In the genomic region with DNA sequence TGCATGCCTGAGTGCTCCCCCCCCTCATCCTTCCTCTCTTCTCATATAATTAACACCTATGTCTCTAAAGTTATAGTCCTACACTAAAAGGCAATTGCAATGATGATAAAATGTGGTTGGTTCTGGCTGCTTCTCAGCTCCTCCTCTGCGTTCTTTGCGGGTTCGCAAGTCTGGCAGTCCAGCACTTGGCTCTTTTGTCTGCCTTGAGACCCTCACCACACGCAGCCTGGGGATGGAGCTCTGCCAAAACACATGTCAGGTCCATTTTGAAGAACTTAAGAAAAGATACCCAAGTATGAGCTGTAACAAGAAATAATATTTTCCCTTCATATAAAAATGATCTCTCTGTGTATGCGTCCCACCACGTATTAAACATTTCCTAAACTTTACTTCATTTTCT, we compare ENCODE assay signal across 23 mouse cellular contexts.
DNase-seq lines count a peak whose midpoint lies in the region; ATAC-seq and TF ChIP-seq lines count a peak whose summit lies in the region.
"Had no signal": no experiment of that assay in that cellular context is flagged by ENCODE, and none has a peak within 500 bp of the region (broad histone marks: within the 10 kb centered on the region; RNA-seq: fewer than 3 reads in every experiment).

No protein-coding gene starts in this region.

- H3K9me3 ChIP-seq in heart, embryonic 10.5 days = no peaks in the 10 kb centered on the region
- no peaks in the 10 kb centered on the region for H3K9me3 ChIP-seq in kidney, postnatal 0 days (replicated peaks; ENCODE audit: low read length)
- no peaks in the 10 kb centered on the region; the same call in 1 of the 2 replicates for H3K9me3 ChIP-seq in stomach, embryonic 14.5 days (ENCODE audit: control insufficient read depth, low read depth, low read length)
- no peaks in the 10 kb centered on the region for H3K9me3 ChIP-seq in stomach, postnatal 0 days (ENCODE audit: control insufficient read depth, low read length)
- H3K9me3 ChIP-seq: embryonic facial prominence, embryonic 15.5 days; forebrain, embryonic 15.5 days; G1E; hindbrain, embryonic 12.5 days; limb, embryonic 13.5 days; liver, embryonic 13.5 days; midbrain, embryonic 13.5 days had no signal

- no peak for TF ChIP-seq EP300 in stomach, postnatal 0 days (optimal IDR thresholded peaks at IDR 0.05)

- 65% methylated on average over 6 of the region's 6 CpGs for WGBS in heart, embryonic 10.5 days
- 68% methylated on average over 6 of the region's 6 CpGs for WGBS in kidney, postnatal 0 days
- 49% methylated on average over 6 of the region's 6 CpGs for WGBS in stomach, embryonic 14.5 days
- 57% methylated on average over 6 of the region's 6 CpGs for WGBS in stomach, postnatal 0 days

- intact Hi-C loops in heart, postnatal 10 days (cut with DNase I) = no loop called here

- no peak for ATAC-seq in kidney, postnatal 0 days (replicated peaks; ENCODE audit: low FRiP score, low read depth)
- no peak for ATAC-seq in stomach, embryonic 14.5 days (ENCODE audit: insufficient number of reproducible peaks, insufficient read depth, low FRiP score, low read depth)
- no peak for ATAC-seq in stomach, postnatal 0 days (ENCODE audit: low FRiP score, low TSS enrichment)
- ATAC-seq: forebrain, embryonic 15.5 days; inflammation-experienced regulatory T-cells, adult 6 months; Patski had no signal

- H3K9ac ChIP-seq in kidney, postnatal 0 days (ENCODE audit: low read depth, low read length) = no peak overlapping the region
- no peak overlapping the region for H3K9ac ChIP-seq in stomach, embryonic 14.5 days (replicated peaks; ENCODE audit: low read depth, low read length)
- H3K9ac ChIP-seq in stomach, postnatal 0 days (ENCODE audit: low read length) = no peak overlapping the region
- H3K9ac ChIP-seq: embryonic facial prominence, embryonic 15.5 days; forebrain, embryonic 15.5 days; hindbrain, embryonic 12.5 days; limb, embryonic 13.5 days; liver, embryonic 13.5 days; midbrain, embryonic 13.5 days had no signal

- H3K27me3 ChIP-seq in heart, embryonic 10.5 days (ENCODE audit: insufficient read depth, poor library complexity, severe bottlenecking) = 0 out of 2 replicates have a peak, but pooled peaks cover 3% of the 10 kb centered on the region
- no peaks in the 10 kb centered on the region for H3K27me3 ChIP-seq in kidney, postnatal 0 days (ENCODE audit: insufficient read depth, low read length)
- no peaks in the 10 kb centered on the region for H3K27me3 ChIP-seq in stomach, embryonic 14.5 days (ENCODE audit: control insufficient read depth, insufficient read depth, low read length)
- H3K27me3 ChIP-seq in stomach, postnatal 0 days (ENCODE audit: control insufficient read depth, insufficient read depth, low read length) = no peaks in the 10 kb centered on the region
- H3K27me3 ChIP-seq: CH12.LX; embryonic facial prominence, embryonic 15.5 days; forebrain, embryonic 15.5 days; hindbrain, embryonic 12.5 days; liver, embryonic 13.5 days; midbrain, embryonic 13.5 days; Patski had no signal

- peak overlapping the region; percentile 72; the same call in 1 of the 2 replicates for H3K27ac ChIP-seq in heart, embryonic 10.5 days
- H3K27ac ChIP-seq in kidney, postnatal 0 days = 0 out of 2 replicates have a peak overlapping the region, but pooled peaks have one; percentile 13
- H3K27ac ChIP-seq in stomach, embryonic 14.5 days (ENCODE audit: low read length) = peak overlapping the region; percentile 2; the same call in 1 of the 2 replicates
- no peak overlapping the region for H3K27ac ChIP-seq in stomach, postnatal 0 days (replicated peaks)
- H3K27ac ChIP-seq: forebrain, embryonic 15.5 days; hindbrain, embryonic 12.5 days; layer of hippocampus, adult 2 months; limb, embryonic 13.5 days; liver, embryonic 13.5 days; midbrain, embryonic 13.5 days had no signal

- H3K4me2 ChIP-seq in kidney, postnatal 0 days (ENCODE audit: low read length) = no peak overlapping the region
- no peak overlapping the region for H3K4me2 ChIP-seq in stomach, embryonic 14.5 days (replicated peaks; ENCODE audit: low read depth, low read length)
- H3K4me2 ChIP-seq in stomach, postnatal 0 days (replicated peaks; ENCODE audit: low read depth) = no peak overlapping the region
- H3K4me2 ChIP-seq: embryonic facial prominence, embryonic 15.5 days; forebrain, embryonic 15.5 days; hindbrain, embryonic 12.5 days; liver, embryonic 13.5 days; midbrain, embryonic 13.5 days had no signal

- no peak for DNase-seq in heart, embryonic 10.5 days (ENCODE audit: low spot score)
- no peak for DNase-seq in heart, postnatal 10 days
- no peak for DNase-seq in kidney, postnatal 0 days (ENCODE audit: low spot score)
- DNase-seq in kidney, postnatal 36 days = no peak
- no peak for DNase-seq in stomach, postnatal 0 days (ENCODE audit: low spot score)
- DNase-seq in layer of hippocampus, postnatal 10 days (ENCODE audit: low spot score in 2 of 2) = no peak
- DNase-seq: B cell, adult 2 months; cerebellum, adult 18-20 months; gastrocnemius, postnatal 10 days; layer of hippocampus, postnatal 36 days; liver, embryonic 13.5 days had no signal

- peaks cover 36% of the 10 kb centered on the region for H3K4me1 ChIP-seq in heart, embryonic 10.5 days
- peaks cover 15% of the 10 kb centered on the region for H3K4me1 ChIP-seq in kidney, postnatal 0 days (replicated peaks; ENCODE audit: insufficient read depth, low read length)
- peaks cover 21% of the 10 kb centered on the region for H3K4me1 ChIP-seq in stomach, embryonic 14.5 days (ENCODE audit: control insufficient read depth, insufficient read depth, low read length)
- peaks cover 9% of the 10 kb centered on the region; the same call in 1 of the 2 replicates for H3K4me1 ChIP-seq in stomach, postnatal 0 days (replicated peaks; ENCODE audit: control insufficient read depth, insufficient read depth)
- H3K4me1 ChIP-seq: megakaryocyte, embryonic 14.5 days had no signal

- H3K36me3 ChIP-seq in heart, embryonic 10.5 days = peaks cover 3% of the 10 kb centered on the region; the same call in 1 of the 2 replicates
- H3K36me3 ChIP-seq in kidney, postnatal 0 days (ENCODE audit: insufficient read depth, low read length) = no peaks in the 10 kb centered on the region
- no peaks in the 10 kb centered on the region for H3K36me3 ChIP-seq in stomach, embryonic 14.5 days (ENCODE audit: control insufficient read depth, insufficient read depth, low read length)
- H3K36me3 ChIP-seq in stomach, postnatal 0 days (ENCODE audit: control insufficient read depth, insufficient read depth, low read length) = no peaks in the 10 kb centered on the region
- H3K36me3 ChIP-seq: embryonic facial prominence, embryonic 15.5 days; forebrain, embryonic 15.5 days; G1E; hindbrain, embryonic 12.5 days; limb, embryonic 13.5 days; liver, embryonic 13.5 days; midbrain, embryonic 13.5 days had no signal

- no peak overlapping the region for H3K4me3 ChIP-seq in heart, embryonic 10.5 days
- H3K4me3 ChIP-seq in kidney, postnatal 0 days (replicated peaks; ENCODE audit: low read depth, low read length) = no peak overlapping the region
- H3K4me3 ChIP-seq in stomach, embryonic 14.5 days (ENCODE audit: low read depth, low read length) = no peak overlapping the region
- no peak overlapping the region for H3K4me3 ChIP-seq in stomach, postnatal 0 days (ENCODE audit: low read depth, low read length)
- H3K4me3 ChIP-seq: embryonic facial prominence, embryonic 15.5 days; forebrain, embryonic 15.5 days; hindbrain, embryonic 12.5 days; layer of hippocampus, adult 2 months; limb, embryonic 13.5 days; liver, embryonic 13.5 days; megakaryocyte, embryonic 14.5 days; midbrain, embryonic 13.5 days had no signal

- TF ChIP-seq CTCF in kidney, postnatal 0 days (IDR thresholded peaks at IDR 0.05; ENCODE audit: low read depth) = no peak
- no peak for TF ChIP-seq CTCF in stomach, postnatal 0 days (IDR thresholded peaks at IDR 0.05; ENCODE audit: low read depth)
